ENCODE assay signal across 35 mouse cellular contexts in the genomic region with DNA sequence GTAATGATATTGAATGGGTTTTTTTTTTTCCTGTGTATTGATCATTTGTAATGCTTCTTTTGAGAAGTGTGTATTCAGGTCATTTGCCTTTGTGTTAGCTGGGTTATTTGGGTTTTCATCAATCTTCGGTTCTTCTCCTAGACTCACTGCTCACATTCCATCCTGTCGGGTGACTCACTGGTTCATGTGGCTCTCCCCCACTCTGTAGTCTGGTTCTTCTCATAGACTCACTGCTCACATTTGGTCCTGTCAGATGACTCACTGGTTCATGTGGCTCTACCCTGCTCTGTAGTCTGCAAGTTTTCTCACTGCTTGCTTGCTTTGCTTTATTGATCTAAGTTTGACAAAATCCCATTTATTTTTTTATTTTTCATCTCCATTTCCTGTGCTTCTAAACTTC. TPM values are rescaled to one million over a fixed set of nuclear protein-coding genes. Genes with fewer than 3 reads are reported as not detected.
DNase-seq lines count a peak whose midpoint lies in the region; ATAC-seq lines count a peak whose summit lies in the region.
"Had no signal": no experiment of that assay in that cellular context is flagged by ENCODE, and none has a peak within 500 bp of the region (broad histone marks: within the 10 kb centered on the region; RNA-seq: fewer than 3 reads in every experiment).

No protein-coding gene starts in this region.

- H3K27me3 ChIP-seq in hindbrain, embryonic 16.5 days (replicated peaks; ENCODE audit: control insufficient read depth, insufficient read depth, low read length) = no peaks in the 10 kb centered on the region
- no peaks in the 10 kb centered on the region for H3K27me3 ChIP-seq in limb, embryonic 10.5 days (ENCODE audit: low read depth, poor library complexity, severe bottlenecking)
- H3K27me3 ChIP-seq: embryonic facial prominence, embryonic 12.5 days; heart, embryonic 13.5 days; limb, embryonic 15.5 days; liver, embryonic 13.5 days; megakaryocyte, embryonic 14.5 days; midbrain, embryonic 13.5 days; neural tube, embryonic 15.5 days had no signal

- no peak for ATAC-seq in hindbrain, embryonic 16.5 days
- ATAC-seq: intestine, embryonic 16.5 days; lung, postnatal 0 days; midbrain, embryonic 13.5 days had no signal

- H3K9me3 ChIP-seq in hindbrain, embryonic 16.5 days (ENCODE audit: control insufficient read depth, low read length) = peaks cover 3% of the 10 kb centered on the region; the same call in 1 of the 2 replicates
- H3K9me3 ChIP-seq in limb, embryonic 10.5 days (replicated peaks) = no peaks in the 10 kb centered on the region
- H3K9me3 ChIP-seq: embryonic facial prominence, embryonic 12.5 days; limb, embryonic 15.5 days; liver, embryonic 13.5 days; neural tube, embryonic 15.5 days had no signal

- no peak overlapping the region for H3K27ac ChIP-seq in hindbrain, embryonic 16.5 days (ENCODE audit: low read depth, low read length)
- no peak overlapping the region for H3K27ac ChIP-seq in limb, embryonic 10.5 days
- H3K27ac ChIP-seq: embryonic facial prominence, embryonic 12.5 days; heart, adult 2 months; heart, embryonic 13.5 days; kidney, postnatal 0 days; limb, embryonic 15.5 days; liver, embryonic 13.5 days; midbrain, embryonic 13.5 days; neural tube, embryonic 15.5 days had no signal

- H3K4me2 ChIP-seq in hindbrain, embryonic 16.5 days (ENCODE audit: low read length) = no peak overlapping the region
- H3K4me2 ChIP-seq: embryonic facial prominence, embryonic 12.5 days; heart, embryonic 13.5 days; limb, embryonic 15.5 days; liver, embryonic 13.5 days; midbrain, embryonic 13.5 days; neural tube, embryonic 15.5 days had no signal

- no peaks in the 10 kb centered on the region for H3K4me1 ChIP-seq in hindbrain, embryonic 16.5 days (ENCODE audit: control insufficient read depth, insufficient read depth, low read depth, low read length)
- peaks cover 4% of the 10 kb centered on the region; the same call in 1 of the 2 replicates for H3K4me1 ChIP-seq in limb, embryonic 10.5 days
- H3K4me1 ChIP-seq: embryonic facial prominence, embryonic 12.5 days; limb, embryonic 15.5 days; liver, embryonic 13.5 days; megakaryocyte, embryonic 14.5 days; midbrain, embryonic 13.5 days; neural tube, embryonic 15.5 days had no signal

- whole genome bisulfite sequencing in hindbrain, embryonic 16.5 days = 46% methylated on average over 2 of the region's 2 CpGs
- WGBS in limb, embryonic 10.5 days = 75% methylated on average over 2 of the region's 2 CpGs

- DNase-seq in adrenal gland, adult 2 months = peak; percentile 21
- DNase-seq in adrenal gland, adult 8-10 months = no peak
- peak; percentile 4 for DNase-seq in urinary bladder, postnatal 14 days (ENCODE audit: low spot score)
- DNase-seq in urinary bladder, adult 18-20 months (ENCODE audit: low spot score in 2 of 2) = no peak
- DNase-seq in brain, adult 2 months (ENCODE audit: low read depth, low spot score) = peak; percentile 72
- no peak for DNase-seq in limb, embryonic 10.5 days (ENCODE audit: low spot score)
- no peak for DNase-seq in retina, embryonic 14.5 days (ENCODE audit: low spot score)
- DNase-seq: adrenal gland, postnatal 10 days; cerebellum, adult 11 months; cerebellum, adult 9-11 months; embryo, embryonic 11 days; gastrocnemius, postnatal 36 days; heart, adult 2 months; kidney, adult 8-10 months; kidney, postnatal 4 days; left cerebral cortex, postnatal 4 days; liver, embryonic 13.5 days; lung, adult 18-20 months; lung, postnatal 4 days; right cerebral cortex, postnatal 25 days; spleen, adult 18-20 months; thymus, adult 2 months; thymus, postnatal 4 days had no signal

- H3K4me3 ChIP-seq in hindbrain, embryonic 16.5 days (ENCODE audit: low read length) = no peak overlapping the region
- no peak overlapping the region for H3K4me3 ChIP-seq in limb, embryonic 10.5 days
- H3K4me3 ChIP-seq: embryonic facial prominence, embryonic 12.5 days; heart, adult 2 months; heart, embryonic 13.5 days; limb, embryonic 15.5 days; liver, embryonic 13.5 days; megakaryocyte, embryonic 14.5 days; midbrain, embryonic 13.5 days; neural tube, embryonic 15.5 days had no signal

- H3K36me3 ChIP-seq in hindbrain, embryonic 16.5 days (ENCODE audit: control insufficient read depth, insufficient read depth, low read length) = no peaks in the 10 kb centered on the region
- H3K36me3 ChIP-seq in limb, embryonic 10.5 days = no peaks in the 10 kb centered on the region
- H3K36me3 ChIP-seq: embryonic facial prominence, embryonic 12.5 days; heart, embryonic 13.5 days; limb, embryonic 15.5 days; liver, embryonic 13.5 days; midbrain, embryonic 13.5 days; neural tube, embryonic 15.5 days had no signal

- no peak overlapping the region for H3K9ac ChIP-seq in hindbrain, embryonic 16.5 days (ENCODE audit: low read depth, low read length)
- H3K9ac ChIP-seq: embryonic facial prominence, embryonic 12.5 days; heart, embryonic 13.5 days; limb, embryonic 15.5 days; liver, embryonic 13.5 days; midbrain, embryonic 13.5 days; neural tube, embryonic 15.5 days had no signal

RNA-seq across cellular contexts. Expression of a gene that starts 32.2 kb away (rescaled TPM):
- total RNA-seq in adrenal gland, adult 2 months (2021) = not detected
- polyA plus RNA-seq in adrenal gland, adult 2 months (2012; rRNA removed) = not detected in 2 replicates
- not detected for total RNA-seq in adrenal gland, adult 8-10 months (2022)
- 0.66 and 0.84 TPM in 2 replicates for polyA plus RNA-seq in hindbrain, embryonic 16.5 days (2015; fragmentation: Nextera tagmentation; extraction: Ambion mirVana)
- polyA plus RNA-seq in limb, embryonic 10.5 days (2016; fragmentation: Nextera tagmentation; extraction: Ambion mirVana) = 0.05 and 0.23 TPM in 2 replicates
- total RNA-seq: adrenal gland, postnatal 10 days; gastrocnemius, adult 18-20 months; gastrocnemius, postnatal 36 days; heart, adult 2 months; heart, postnatal 25 days; left cerebral cortex, postnatal 4 days had no signal
- polyA plus RNA-seq: intestine, embryonic 16.5 days; liver, embryonic 13.5 days; lung, postnatal 0 days had no signal

Comparison
In these comparisons a context has a peak if more than half of its experiments do, and no peak if none do; other contexts are left out.
1. DNase-seq: peak in adrenal gland, adult 2 months (single experiment), urinary bladder, postnatal 14 days (single experiment) and brain, adult 2 months (single experiment); none in adrenal gland, adult 8-10 months (single experiment), urinary bladder, adult 18-20 months (0 of 2), limb, embryonic 10.5 days (single experiment) and retina, embryonic 14.5 days (single experiment).